Mouse (Mus musculus): Measurements from ENCODE around the gene Vmn2r59.
"Not testable (repeated sequence)": the region's sequence is repeated elsewhere in the genome, so short reads cannot be mapped to it uniquely, and the experiment has no call there.

Vmn2r59 gene

DNA sequence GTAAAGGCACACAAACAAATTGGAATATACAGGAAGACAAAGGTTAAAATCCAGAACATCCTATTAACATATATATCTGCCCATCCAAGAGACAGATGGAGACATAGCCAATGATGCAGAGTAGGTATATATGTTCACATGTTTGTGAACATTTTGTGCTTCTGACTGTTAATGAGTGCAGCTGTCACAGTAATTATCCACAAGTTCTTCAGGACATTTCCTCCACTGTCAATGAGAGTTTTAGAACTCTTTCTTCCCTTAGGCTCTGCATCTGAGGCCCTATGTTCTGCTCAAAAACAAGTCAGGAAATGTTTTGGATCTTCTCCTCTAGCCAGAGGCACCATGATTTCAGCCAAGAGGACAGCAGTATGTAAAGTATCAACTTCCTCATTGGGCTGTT is at the start of gene Vmn2r59:
Gene Vmn2r59, minus strand, starts transcription at position 101 of the 400 bp plus-strand sequence.
- DNase-seq (ENCODE audit: low spot score), result no peak

- no peak for DNase-seq (ENCODE audit: low spot score)
Measured at GRCm38 (mm10) chr7:42107470-42107869, 48.6 kb upstream of the Vmn2r59 start, which contains the start of gene Vmn2r60. Vmn2r60 (plus strand) TSS chr7:42107770.

DNA sequence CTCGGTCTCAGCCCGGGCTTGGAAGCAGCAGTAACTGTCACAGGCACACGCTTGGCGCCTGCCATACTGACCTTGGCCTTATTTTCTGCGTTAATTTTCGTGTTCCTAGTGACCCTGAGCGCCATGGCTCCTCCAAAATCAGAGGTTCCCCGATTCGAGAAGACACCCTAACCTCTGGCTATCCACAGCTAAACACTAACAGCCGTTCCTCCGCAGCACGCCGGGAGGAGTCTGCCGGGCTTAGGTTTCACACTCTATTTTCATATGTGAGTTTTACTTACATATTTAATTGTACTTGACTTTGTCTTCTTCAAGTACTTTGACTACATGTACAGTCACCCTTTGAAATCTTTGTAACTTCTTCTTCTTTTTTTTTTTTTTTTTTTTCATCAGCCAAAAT is 48.2 kb upstream of the Vmn2r59 start:
- not testable (repeated sequence) for DNase-seq (ENCODE audit: low spot score)

Data from ovary, postnatal 14 days (tissue).